Mouse (Mus musculus) stomach, embryonic 16.5 days (tissue): ENCODE measurements around the gene Sh3bp1. TPM values are rescaled to one million over a fixed set of nuclear protein-coding genes. Genes with fewer than 3 reads are reported as not detected.

Source experiments
- ATAC-seq: fragments of 200-750 bp; cut with Nextera tagmentation; 2 replicates; pipeline ENCODE4 v1.8.0; 2017; ENCODE audit warnings: moderate number of reproducible peaks, moderate TSS enrichment; ENCODE audit not compliant: insufficient read depth, low FRiP score
- H3K27ac ChIP-seq: fragments of 300-500 bp; sonication (generic); 2 replicates; pipeline ENCODE4 v1.5.1; 2014; ENCODE audit warnings: low read length
- H3K27me3 ChIP-seq: fragments of 300-500 bp; sonication (generic); 2 replicates; pipeline ENCODE4 v1.6.1; 2014; ENCODE audit warnings: low read length, control low read depth, mixed read lengths; ENCODE audit not compliant: control insufficient read depth, insufficient read depth
- H3K36me3 ChIP-seq: fragments of 300-500 bp; sonication (generic); 2 replicates; pipeline ENCODE4 v1.6.1; 2014; ENCODE audit warnings: low read length; ENCODE audit not compliant: control insufficient read depth, insufficient read depth
- H3K4me1 ChIP-seq: fragments of 300-500 bp; sonication (generic); 2 replicates; pipeline ENCODE4 v1.6.1; 2014; ENCODE audit warnings: low read length, control low read depth, mixed read lengths; ENCODE audit not compliant: control insufficient read depth, insufficient read depth
- H3K4me2 ChIP-seq: fragments of 300-500 bp; sonication (generic); 2 replicates; pipeline ENCODE4 v1.6.1; 2014; ENCODE audit warnings: low read depth, low read length, mixed read lengths
- H3K4me3 ChIP-seq: fragments of 300-500 bp; sonication (generic); replicated peaks from 2 replicates; pipeline ENCODE4 v1.5.1; 2014; ENCODE audit warnings: mild to moderate bottlenecking, low read length
- H3K9ac ChIP-seq: fragments of 300-500 bp; sonication (generic); 2 replicates; pipeline ENCODE4 v1.6.1; 2014; ENCODE audit warnings: low read length
- H3K9me3 ChIP-seq: fragments of 300-500 bp; sonication (generic); replicated peaks from 2 replicates; pipeline ENCODE4 v1.6.1; 2016; ENCODE audit warnings: low read length, control low read depth; ENCODE audit not compliant: control insufficient read depth
- WGBS: fragments of 180-500 bp; shearing (Covaris S2); extraction: QIAGEN DNeasy Blood & Tissue Kit; methylation state at CpG from one replicate; pipeline ENCODE4 v1.1.7; 2014; 5-methylcytosine and 5-hydroxymethylcytosine counted together
- polyA plus RNA-seq: library from polyadenylated mRNA; unstranded; fragments of >200 nt; fragmentation: Nextera tagmentation; extraction: Ambion mirVana; gene quantifications from 2 replicates; pipeline ENCODE4 v1.2.1, GENCODE M21; 2015

The Sh3bp1 gene
- polyA plus RNA-seq, 1 experiment from 2014 or later = 42.1 TPM

DNA sequence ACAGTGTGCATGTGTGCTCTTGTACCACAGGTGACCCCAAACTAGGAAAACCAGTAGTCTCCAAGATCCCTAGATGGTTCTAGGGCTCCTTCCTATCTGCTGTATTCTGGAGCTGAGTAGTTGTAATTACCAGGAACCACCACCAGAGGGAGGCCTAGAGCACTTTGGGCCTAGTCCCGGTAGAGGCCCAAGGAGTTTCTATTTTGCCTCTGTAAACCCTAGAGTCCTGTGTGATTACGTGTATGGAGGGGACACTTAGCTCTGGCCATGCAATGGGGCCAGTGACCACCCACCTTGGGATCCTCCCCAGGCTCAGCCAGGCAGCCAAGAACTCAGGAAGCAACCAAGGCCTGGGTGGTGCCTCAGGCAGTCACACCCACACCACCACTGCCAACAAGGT, 3.7 kb downstream of the Sh3bp1 start:
- 3% methylated on average over 2 of the region's 2 CpGs for WGBS
- H3K9ac ChIP-seq = peak overlapping the region; percentile 66
- 0 out of 2 replicates have a peak, but pooled peaks have one; percentile 18 for ATAC-seq
- 0 out of 2 replicates have a peak overlapping the region, but pooled peaks have one; percentile 21 for H3K4me2 ChIP-seq
- no peaks in the 10 kb centered on the region for H3K27me3 ChIP-seq
- H3K9me3 ChIP-seq = no peaks in the 10 kb centered on the region
- H3K4me1 ChIP-seq = peaks cover 29% of the 10 kb centered on the region
- peaks cover 21% of the 10 kb centered on the region; the same call in 1 of the 2 replicates for H3K36me3 ChIP-seq
- H3K27ac ChIP-seq = no peak overlapping the region
- H3K4me3 ChIP-seq = no peak overlapping the region

DNA sequence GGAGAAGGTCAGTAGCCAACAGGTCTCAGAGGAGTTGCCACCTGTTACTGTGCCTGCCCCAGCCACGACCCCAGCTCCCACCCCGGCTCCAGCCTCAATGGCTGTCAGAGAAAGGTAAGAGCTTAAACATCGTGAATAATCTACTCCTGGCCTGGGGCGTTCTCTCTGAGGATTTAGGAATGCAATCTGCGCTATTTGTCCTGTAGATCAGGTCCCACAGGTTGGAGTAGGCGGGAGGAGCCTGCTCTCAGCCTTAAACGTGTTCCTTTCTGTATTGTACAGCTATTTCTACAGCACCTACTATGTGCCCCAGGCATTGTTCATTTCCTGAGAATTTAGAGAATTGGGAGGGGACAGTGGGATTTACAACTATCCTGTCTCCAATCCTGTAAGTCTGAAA, 8.8 kb downstream of the Sh3bp1 start:
- Histone ChIP-seq H3K9me3 (no peaks in the 10 kb centered on the region), H3K4me3 (no peak overlapping the region), H3K4me2 (no peak overlapping the region), H3K9ac (no peak overlapping the region), H3K27me3 (no peaks in the 10 kb centered on the region), H3K27ac (peak overlapping the region; percentile 41; the same call in 1 of the 2 replicates), H3K4me1 (peaks cover 5% of the 10 kb centered on the region), H3K36me3 (peaks cover 28% of the 10 kb centered on the region; the same call in 1 of the 2 replicates)
- no peak for ATAC-seq
- 68% methylated on average over 7 of the region's 7 CpGs for WGBS

DNA sequence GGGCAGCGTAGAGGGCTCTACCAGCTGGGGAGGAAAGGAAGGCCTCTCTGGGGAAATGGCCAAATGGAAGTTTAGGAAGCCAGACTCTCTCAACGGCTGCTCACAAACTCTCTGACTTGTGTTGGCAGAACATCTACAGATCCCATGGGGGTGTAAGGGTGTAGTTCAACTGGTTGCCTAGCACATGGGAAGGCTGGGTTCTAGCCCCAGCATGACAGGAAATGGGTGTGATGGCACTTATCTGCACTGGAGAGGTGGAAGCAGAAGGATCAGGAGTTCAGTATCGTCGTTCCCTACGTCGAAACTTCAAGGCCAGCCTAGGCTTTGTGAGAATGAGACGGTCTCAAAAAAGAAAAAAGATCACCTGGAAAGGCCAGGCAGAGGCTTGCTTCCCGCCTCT, 9.4 kb downstream of the Sh3bp1 start:
- H3K4me1 ChIP-seq = peaks cover 3% of the 10 kb centered on the region
- peaks cover 25% of the 10 kb centered on the region; the same call in 1 of the 2 replicates for H3K36me3 ChIP-seq
- WGBS = 81% methylated on average over 8 of the region's 8 CpGs
- H3K4me2 ChIP-seq = no peak overlapping the region
- H3K4me3 ChIP-seq = no peak overlapping the region
- no peaks in the 10 kb centered on the region for H3K27me3 ChIP-seq
- peak overlapping the region; percentile 10; the same call in 1 of the 2 replicates for H3K27ac ChIP-seq
- no peaks in the 10 kb centered on the region for H3K9me3 ChIP-seq
- no peak overlapping the region; the same call in 1 of the 2 replicates for H3K9ac ChIP-seq
- no peak for ATAC-seq

- no peak overlapping the region for H3K4me3 ChIP-seq
- WGBS = 42% methylated on average over 9 of the region's 9 CpGs
- no peak for ATAC-seq
- no peak overlapping the region for H3K27ac ChIP-seq
- peaks cover 22% of the 10 kb centered on the region for H3K4me1 ChIP-seq
- H3K4me2 ChIP-seq = no peak overlapping the region
- no peaks in the 10 kb centered on the region; the same call in 1 of the 2 replicates for H3K27me3 ChIP-seq
- no peaks in the 10 kb centered on the region for H3K9me3 ChIP-seq
- H3K36me3 ChIP-seq = peaks cover 20% of the 10 kb centered on the region; the same call in 1 of the 2 replicates
- no peak overlapping the region for H3K9ac ChIP-seq
These were observed 12.5 kb downstream of the Sh3bp1 start for GRCm38 (mm10) chr15:78912040-78912439.

- Histone ChIP-seq H3K36me3 (peaks cover 13% of the 10 kb centered on the region; the same call in 1 of the 2 replicates), H3K4me3 (peak within 1 kb of the TSS; percentile 68), H3K4me1 (peaks cover 22% of the 10 kb centered on the region), H3K9ac (peak within 1 kb of the TSS; percentile 84), H3K27me3 (no peaks in the 10 kb centered on the region; the same call in 1 of the 2 replicates), H3K27ac (peak within 1 kb of the TSS; percentile 84), H3K4me2 (peak within 1 kb of the TSS; percentile 100), H3K9me3 (no peaks in the 10 kb centered on the region)
- WGBS = under 1% methylated on average over 44 of the region's 51 CpGs
- peak; percentile 95 for ATAC-seq
These were observed 14.1 kb downstream of the Sh3bp1 start, which contains the start of gene Pdxp for GRCm38 (mm10) chr15:78913632-78914090. TSS of gene Pdxp (plus strand) at chr15:78913919.

GRCm38 (mm10) chr15:78914091-78914822, 14.7 kb downstream of the Sh3bp1 start:
- peaks cover 12% of the 10 kb centered on the region; the same call in 1 of the 2 replicates for H3K36me3 ChIP-seq
- peak overlapping the region; percentile 100 for H3K4me2 ChIP-seq
- under 1% methylated on average over 87 of the region's 87 CpGs for WGBS
- H3K4me3 ChIP-seq = peak overlapping the region; percentile 68
- H3K27me3 ChIP-seq = no peaks in the 10 kb centered on the region; the same call in 1 of the 2 replicates
- peak; percentile 49 for ATAC-seq
- peak overlapping the region; percentile 84 for H3K27ac ChIP-seq
- H3K9me3 ChIP-seq = no peaks in the 10 kb centered on the region
- peak overlapping the region; percentile 84 for H3K9ac ChIP-seq
- H3K4me1 ChIP-seq = peaks cover 22% of the 10 kb centered on the region

DNA sequence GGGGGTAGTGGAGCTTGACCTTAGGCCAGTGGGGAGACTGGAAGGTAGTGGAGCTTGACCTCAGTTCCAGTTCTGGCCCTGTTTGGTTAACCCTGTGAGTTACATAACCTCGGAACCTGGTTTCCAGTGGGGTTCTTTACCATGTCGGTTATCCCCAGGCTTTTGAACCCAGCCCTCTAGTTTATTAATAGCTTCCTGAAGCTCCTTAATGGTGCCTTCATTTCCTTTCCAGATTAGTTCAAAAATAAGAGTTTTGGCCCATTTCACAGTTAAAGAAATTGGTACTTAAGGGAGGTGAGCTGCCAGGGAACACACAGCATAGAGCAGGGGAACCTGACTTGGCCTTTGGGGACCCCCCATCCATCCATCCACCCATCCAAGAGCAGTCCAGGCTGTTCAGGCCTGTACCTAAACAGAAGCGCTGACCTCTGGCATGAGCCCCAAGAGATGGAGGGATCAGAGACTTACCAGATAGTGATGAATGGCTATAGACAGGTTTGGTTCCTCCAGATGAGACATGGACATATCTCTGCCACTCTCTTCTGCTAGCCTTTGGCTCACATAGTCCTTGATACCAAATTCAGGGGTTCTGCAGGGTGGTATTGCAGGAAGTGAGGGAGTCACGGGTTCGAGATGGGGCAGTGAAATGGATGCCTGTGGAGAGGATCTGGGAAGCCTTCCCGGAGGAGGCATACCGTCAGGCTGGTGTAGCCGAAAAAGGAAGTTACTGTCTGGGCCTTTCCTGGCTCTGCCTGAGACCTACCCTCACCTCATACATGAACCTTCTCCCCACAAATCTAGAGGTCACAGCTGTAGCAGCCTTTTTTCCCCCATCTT, 15.5 kb downstream of the Sh3bp1 start:
- no peak for ATAC-seq
- peaks cover 7% of the 10 kb centered on the region; the same call in 1 of the 2 replicates for H3K36me3 ChIP-seq
- H3K27me3 ChIP-seq = no peaks in the 10 kb centered on the region; the same call in 1 of the 2 replicates
- H3K27ac ChIP-seq = no peak overlapping the region
- H3K4me3 ChIP-seq = peak overlapping the region; percentile 68
- peak overlapping the region; percentile 84 for H3K9ac ChIP-seq
- H3K4me2 ChIP-seq = peak overlapping the region; percentile 100
- WGBS = 49% methylated on average over 8 of the region's 8 CpGs
- peaks cover 22% of the 10 kb centered on the region for H3K4me1 ChIP-seq
- no peaks in the 10 kb centered on the region for H3K9me3 ChIP-seq

DNA sequence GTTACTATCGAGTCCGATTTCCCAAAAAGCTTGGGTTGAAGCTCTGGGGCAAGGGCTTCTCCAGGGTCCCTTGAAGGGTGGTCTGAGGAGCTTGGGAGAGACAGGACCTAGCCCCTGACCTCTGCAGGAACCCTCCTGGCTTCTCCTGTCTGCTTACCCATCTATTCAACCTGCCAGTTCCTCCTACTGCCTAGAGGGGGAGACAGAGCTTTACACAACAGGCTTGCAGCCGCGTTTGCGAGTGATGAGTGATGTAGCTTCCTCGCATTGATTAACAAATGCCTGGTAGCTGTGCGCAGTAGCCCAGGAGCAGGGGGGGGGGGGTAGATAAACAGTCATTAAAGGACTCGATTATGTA, 16.1 kb downstream of the Sh3bp1 start:
- Histone ChIP-seq H3K9me3 (no peaks in the 10 kb centered on the region), H3K36me3 (peaks cover 3% of the 10 kb centered on the region; the same call in 1 of the 2 replicates), H3K4me3 (peak overlapping the region; percentile 68), H3K27ac (no peak overlapping the region), H3K27me3 (no peaks in the 10 kb centered on the region; the same call in 1 of the 2 replicates), H3K9ac (peak overlapping the region; percentile 44), H3K4me2 (peak overlapping the region; percentile 100), H3K4me1 (peaks cover 22% of the 10 kb centered on the region)
- WGBS = 8% methylated on average over 8 of the region's 8 CpGs
- no peak for ATAC-seq
